Mouse (Mus musculus): Measurements from ENCODE around the gene Zfp14. TPM values are rescaled to one million over a fixed set of nuclear protein-coding genes. Genes with fewer than 3 reads are reported as not detected.

Gene Zfp14
- polyA plus RNA-seq, 1 experiment, result 1.1 TPM

DNA sequence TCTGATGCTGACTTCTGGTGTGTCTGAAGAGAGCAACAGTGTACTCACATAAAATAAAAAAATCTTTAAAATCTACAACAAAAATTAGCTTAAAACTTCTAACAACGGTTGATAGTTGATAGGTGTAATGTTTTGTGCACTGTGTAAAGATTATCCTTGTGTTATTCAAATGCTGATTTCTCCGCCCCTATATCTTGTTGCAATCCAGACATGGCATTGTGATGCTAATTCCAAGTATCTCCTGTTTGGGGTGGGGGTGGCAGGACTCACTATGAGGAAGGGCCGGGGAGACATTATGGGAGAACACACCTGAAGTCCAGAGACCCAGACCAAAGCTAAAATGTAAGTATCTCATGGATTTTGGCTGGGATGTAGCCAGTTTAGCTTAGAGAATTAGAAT is 19.8 kb downstream of the Zfp14 start:
- DNase-seq (ENCODE audit: low read depth, low spot score), result no peak
- 91% methylated on average over 3 of the region's 3 CpGs for WGBS

DNA sequence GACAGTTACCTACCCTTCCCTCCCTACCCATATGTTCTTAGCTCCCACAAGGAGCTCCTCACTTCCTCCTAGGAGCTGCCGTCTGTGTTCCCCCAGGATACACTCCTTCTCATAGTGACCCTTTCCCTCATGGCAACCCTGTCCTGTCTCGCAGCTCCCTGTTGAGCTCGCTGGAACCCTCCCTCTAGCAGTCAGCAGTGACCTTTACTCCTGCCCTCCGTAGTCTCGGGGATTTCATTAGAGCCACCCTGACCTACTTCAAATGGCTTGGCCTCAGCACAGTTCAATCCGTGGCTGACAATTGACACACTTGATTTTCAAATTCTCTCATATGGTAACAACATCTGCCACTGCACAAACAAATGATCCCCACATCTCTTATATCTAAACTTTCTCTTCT is 20.5 kb downstream of the Zfp14 start:
- DNase-seq (ENCODE audit: low read depth, low spot score), result no peak
- 11% methylated on average over 6 of the region's 6 CpGs for WGBS

DNA sequence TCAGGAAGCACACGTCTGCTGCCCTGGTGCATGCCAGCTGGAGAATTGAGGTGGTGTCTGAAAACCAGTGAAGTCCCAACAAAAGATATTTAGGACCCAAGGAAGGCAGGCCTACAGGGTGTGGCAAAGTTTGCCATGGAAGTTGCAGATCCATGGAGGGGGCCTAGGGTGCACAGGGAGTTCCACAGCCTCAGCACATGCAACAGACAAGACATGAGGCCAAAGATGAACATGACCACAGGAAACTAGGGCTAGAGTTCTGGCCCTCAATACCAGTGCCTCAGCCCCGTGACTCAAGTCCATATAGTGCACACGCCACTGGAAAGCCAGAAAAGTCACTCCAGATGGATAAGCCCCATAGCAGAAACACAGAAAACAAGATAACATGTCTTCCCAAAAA is 22.6 kb downstream of the Zfp14 start:
- no peak for DNase-seq (ENCODE audit: low read depth, low spot score)
- 89% methylated on average over 3 of the region's 3 CpGs for WGBS

DNA sequence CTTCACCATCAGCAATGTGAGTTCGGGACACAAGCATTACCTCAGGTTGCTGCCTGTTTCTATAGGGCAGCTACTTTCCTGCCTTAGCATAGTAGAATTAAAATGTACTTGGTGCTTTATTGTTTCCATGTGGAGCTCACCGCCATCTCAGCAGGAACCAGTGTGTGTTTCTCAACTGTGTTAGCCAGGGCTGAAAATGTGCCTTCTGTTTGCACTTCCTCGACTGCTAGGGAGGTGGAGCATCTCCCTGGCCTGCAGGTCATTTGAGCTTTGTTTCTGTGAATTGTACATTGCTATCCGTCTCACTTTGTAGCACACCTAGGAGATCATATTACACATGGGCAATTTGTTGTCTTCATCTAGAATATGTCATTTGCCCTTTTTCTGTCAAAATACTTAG is 23.8 kb downstream of the Zfp14 start:
- DNase-seq (ENCODE audit: low read depth, low spot score), result no peak

DNA sequence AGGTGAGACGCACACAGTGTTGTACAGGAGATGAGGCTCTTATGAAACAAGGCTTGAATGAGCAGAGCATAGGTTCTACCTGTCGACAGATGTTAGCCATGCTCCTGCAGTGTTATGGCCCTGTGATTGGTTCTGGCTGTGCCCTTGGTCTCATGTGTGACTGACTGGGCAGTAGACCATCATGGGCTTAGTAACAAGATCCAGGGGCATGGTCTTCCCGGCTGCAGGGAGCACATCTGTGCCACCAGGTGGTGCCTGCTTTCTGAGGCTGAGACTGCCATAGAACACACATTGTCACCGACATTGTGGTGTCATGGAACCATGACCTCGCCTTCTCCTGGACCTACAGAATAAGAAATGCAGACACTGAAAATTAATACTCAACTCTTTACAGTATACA is 25.8 kb downstream of the Zfp14 start:
- 74% methylated on average over 5 of the region's 5 CpGs for WGBS
- no peak for DNase-seq (ENCODE audit: low read depth, low spot score)

More for the DNA sequence above, 23.8 kb downstream of the Zfp14 start:
- WGBS, result 68% methylated on average over 4 of the region's 4 CpGs

DNA sequence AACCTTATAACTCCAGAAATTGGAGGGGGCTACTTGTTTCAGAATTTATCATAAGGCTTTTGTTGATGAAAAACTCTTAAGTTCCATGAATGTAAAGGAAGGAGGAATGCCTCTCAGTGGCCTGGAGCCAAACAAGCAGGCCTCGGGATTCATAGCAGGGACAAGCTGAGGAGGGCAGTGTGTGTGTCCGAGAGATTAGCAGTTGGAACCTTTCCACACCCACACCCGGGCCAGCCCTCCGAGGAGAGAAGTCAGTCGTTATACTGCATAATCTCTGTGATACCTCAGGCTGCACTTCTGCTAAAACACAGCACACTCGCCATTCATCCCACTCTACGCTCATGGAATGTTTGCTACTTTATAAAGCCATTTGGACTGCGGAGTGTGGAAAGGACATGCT is 27.4 kb downstream of the Zfp14 start:
- WGBS, result 68% methylated on average over 8 of the region's 8 CpGs

DNA sequence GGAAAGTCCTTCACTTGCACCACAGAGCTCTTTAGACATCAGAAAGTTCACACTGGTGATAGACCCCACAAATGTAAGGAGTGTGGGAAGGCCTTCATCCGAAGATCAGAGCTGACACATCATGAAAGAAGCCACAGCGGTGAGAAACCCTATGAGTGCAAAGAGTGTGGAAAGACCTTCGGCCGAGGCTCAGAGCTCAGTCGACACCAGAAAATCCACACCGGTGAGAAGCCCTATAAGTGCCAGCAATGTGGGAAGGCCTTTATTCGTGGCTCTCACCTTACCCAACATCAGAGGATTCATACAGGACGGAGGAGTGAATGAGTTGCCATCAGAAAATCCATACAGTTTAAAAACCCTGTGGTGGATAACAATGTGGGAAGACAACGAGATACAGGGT is 27.9 kb downstream of the Zfp14 start:
- WGBS, result 94% methylated on average over 9 of the region's 9 CpGs
- DNase-seq (ENCODE audit: low read depth, low spot score), result no peak

More for the DNA sequence above, 27.4 kb downstream of the Zfp14 start:
- no peak for DNase-seq (ENCODE audit: low read depth, low spot score)

DNA sequence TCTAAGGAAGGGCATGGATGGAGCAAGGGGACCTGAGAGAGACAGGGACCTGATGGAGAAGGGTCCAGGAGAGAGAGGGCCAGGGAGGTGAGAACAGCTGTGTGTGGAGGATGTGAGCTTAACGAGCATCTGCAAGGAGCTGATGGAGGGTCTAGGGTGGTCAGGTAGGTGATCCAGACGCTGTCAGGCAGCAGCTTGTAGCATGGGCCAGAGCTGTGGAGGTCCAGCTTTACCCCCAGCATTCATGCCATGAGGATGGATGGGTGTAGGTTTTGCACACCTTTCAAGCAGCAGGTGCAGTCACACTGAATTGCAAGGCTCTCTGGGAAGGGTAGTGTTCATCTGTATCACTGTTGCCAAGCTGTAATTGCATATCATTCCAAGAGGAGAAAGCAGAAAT is 31.6 kb downstream of the Zfp14 start:
- no peak for DNase-seq (ENCODE audit: low read depth, low spot score)
- WGBS, result 92% methylated on average over 2 of the region's 2 CpGs

DNA sequence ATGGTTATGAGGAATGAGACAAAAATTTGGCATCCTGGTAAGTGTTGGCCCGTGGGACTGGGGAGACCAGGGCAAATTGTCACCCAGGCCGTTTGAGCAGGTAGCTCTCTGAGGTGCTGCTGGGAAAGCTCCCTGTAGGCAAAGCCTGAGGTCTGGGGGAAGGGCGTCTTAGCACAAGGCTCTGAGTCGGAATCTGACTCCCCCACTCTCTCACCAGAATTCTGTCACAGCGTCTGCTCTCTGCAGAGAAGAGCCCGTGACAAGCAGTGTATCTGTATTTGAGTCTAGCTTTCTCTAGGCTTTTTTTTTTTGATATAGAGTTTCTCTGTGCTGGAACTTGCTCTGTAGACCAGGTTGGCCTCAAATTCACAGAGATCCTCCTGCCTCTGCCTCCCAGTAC is 34.0 kb downstream of the Zfp14 start:
- no peak for DNase-seq (ENCODE audit: low read depth, low spot score)
- 95% methylated on average over 6 of the region's 6 CpGs for WGBS

DNA sequence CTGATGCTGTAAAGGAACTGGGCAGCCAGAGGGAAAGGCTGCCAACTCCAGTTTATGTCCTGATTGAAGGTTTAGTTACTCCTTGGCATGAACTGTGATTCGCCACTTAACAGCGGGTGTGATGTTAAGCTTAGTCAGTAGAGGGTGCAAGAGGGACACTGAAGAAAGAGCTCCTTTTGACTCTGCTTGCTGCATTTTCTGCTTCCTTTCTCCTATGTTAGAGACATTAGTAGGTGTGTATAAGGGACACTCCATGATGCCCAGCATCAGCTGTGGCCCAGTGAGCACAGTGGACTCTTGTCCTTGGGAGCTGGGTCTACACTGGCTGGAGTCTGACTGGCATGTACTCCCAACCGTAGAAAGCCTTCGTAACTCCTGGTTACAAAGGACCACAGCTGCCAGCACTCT is 38.2 kb downstream of the Zfp14 start:
- WGBS, result 53% methylated on average over 4 of the region's 4 CpGs
- DNase-seq (ENCODE audit: low read depth, low spot score), result peak; percentile 47

DNA sequence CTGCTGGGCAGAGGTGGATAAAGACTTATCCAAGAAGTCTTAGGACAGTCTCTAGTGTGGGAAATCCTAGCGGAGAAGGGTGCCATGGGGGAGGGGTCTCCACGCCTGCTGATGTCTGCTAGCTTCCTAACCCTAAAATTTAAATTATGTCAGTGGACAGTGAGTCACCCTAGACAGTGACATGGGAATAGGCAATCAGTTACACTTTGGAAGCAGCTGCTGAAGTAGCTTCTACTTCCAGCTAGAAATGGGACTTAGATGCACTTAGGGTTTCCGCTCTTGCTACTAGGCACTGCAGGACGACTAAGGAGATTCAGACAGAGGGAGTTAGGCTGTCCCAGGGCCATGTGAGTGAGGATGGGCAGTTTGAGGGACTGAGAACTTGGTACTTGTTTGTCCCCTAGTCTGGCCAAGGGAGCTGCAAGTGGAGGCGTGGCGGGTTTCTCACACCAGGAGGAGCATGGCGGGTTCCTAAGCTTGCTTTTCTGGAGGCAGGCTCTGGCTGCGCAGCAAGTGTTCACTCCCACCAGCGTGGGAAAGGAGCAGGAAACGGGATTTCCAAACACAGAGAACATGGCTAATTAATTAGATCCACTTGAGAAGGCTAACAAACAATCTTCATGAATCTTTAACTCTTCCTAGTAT is 40.5 kb downstream of the Zfp14 start:
- WGBS, result 82% methylated on average over 10 of the region's 10 CpGs
- DNase-seq (ENCODE audit: low read depth, low spot score), result no peak

DNA sequence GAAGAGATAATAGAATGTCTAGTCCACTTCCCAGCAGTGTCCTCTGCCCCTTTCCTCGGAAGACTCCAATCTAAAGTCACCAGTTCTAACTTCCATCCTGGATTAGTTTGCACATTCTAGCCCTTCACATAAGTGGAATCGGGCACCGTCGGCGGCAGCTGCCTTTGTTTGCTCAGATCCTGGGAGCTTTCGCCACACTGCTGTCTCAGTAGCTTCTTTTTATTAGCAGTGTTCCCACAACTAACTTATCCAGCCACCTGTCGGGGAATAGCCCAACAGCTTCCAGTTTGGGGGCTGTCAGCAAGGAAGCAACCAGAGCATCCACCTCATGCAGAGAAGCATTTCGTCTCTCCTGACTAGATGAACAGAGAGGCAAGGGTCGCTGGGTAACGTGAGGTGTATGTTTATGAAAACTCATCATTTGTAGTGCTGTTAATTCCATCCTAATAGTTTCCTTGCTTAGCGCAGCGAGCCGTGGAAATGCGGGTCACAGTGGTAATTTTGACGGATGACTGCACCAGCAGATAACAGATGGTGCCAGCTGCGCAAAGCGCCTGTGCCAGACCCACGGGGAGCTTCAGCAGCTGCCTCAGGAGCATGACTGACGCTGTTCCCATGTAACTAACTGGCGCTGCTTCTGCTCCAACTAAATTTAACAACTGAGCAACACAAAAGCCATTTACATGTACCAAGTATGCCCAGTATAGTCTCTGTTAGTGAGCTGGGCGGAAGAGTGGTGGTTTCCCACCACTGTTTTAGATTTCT is 41.7 kb downstream of the Zfp14 start:
- no peak for DNase-seq (ENCODE audit: low read depth, low spot score)

DNA sequence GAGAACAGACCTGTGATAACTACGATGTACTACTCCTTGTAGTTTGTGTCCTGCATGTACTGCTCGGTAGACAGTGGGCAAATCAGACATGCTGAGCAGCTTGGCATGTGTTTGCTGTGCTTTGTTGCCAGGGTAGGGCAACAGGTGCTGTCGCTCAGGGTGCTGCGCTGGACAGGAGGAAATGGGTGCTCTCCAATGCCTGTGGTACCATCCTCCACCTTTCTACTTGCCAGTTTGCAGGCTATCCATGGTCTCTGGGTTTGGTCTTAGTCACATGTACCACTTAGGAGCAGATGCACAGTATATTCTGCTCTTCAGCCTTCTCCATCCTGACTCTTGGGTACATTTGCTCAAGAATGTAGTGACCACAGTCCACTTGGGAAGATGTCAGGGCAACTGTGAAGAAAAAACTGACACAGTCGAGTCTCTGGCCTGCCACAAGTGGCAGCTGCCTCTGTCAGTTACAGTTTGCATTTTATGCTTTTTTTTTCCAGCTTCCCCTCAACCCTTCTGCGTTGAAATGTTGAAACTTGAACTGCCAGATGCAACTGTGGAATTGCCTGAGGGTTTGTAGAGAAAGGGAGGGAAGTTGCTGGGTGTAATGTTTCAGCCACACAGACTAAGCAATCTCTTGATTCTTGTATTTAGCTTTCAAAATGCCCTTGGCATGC is 43.0 kb downstream of the Zfp14 start:
- no peak for DNase-seq (ENCODE audit: low read depth, low spot score)
- WGBS, result 75% methylated on average over 6 of the region's 6 CpGs

More for the DNA sequence above, 41.7 kb downstream of the Zfp14 start:
- 62% methylated on average over 21 of the region's 21 CpGs for WGBS

DNA sequence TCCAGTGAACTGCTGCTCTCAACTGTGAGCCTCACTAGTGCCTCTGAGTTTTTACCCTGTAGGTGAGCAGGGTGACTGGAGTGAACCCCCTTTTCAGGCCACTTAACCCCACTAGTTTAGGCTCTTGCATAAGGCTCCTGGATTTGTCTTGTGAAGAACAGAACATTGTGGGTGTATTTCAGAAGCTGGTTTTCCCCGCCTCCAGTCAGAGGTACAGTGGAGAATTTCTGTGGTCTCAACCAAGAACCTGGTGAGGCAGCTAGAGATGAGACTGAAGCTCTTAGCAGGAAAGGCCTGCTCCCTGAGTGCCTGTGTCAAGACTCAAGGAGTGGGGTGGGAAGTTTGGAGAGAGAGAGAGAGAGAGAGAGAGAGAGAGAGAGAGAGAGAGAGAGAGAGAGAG is 43.6 kb downstream of the Zfp14 start:
- 89% methylated on average over 1 of the region's 1 CpGs for WGBS

DNA sequence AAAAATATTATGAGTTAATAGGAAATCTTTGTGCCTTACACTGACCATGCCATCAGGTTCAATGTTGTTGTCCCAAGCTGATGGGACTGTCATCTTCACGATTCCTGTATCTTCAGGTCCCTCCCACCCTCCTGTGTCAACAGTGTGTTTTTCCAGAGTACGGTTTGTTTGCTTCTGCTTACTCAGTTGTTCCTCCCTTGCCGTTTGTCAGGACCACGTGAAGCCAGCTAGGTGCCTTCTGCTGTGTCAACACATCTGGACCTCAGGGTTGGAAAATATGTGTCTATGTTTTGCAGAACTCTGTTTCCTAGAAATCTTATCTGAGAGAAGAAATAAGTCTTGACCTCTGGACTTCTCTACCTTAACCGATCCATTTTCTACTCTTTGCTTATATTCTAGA is 50.6 kb downstream of the Zfp14 start:
- 33% methylated on average over 5 of the region's 5 CpGs for WGBS
- no peak for DNase-seq (ENCODE audit: low read depth, low spot score)

More for the DNA sequence above, 43.6 kb downstream of the Zfp14 start:
- DNase-seq (ENCODE audit: low read depth, low spot score), result no peak

DNA sequence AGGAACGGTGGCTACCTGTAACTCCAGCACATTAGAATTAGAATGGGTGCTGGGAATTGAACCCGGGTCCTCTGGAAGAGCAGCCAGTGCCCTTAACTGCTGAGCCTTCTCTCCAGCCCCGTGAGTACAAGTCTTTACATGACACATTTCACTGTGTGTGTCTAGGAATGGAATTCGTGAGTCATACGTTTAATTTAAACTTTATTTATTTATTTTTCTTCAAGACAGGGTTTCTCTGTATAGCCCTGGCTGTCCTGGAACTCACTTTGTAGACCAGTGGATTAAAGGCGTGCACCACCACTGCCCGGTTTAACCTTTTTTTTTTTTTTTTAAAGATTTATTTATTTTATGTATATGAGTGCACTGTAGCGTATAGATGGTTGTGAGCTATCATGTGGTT is 56.0 kb downstream of the Zfp14 start:
- 79% methylated on average over 8 of the region's 8 CpGs for WGBS
- DNase-seq (ENCODE audit: low read depth, low spot score), result no peak

DNA sequence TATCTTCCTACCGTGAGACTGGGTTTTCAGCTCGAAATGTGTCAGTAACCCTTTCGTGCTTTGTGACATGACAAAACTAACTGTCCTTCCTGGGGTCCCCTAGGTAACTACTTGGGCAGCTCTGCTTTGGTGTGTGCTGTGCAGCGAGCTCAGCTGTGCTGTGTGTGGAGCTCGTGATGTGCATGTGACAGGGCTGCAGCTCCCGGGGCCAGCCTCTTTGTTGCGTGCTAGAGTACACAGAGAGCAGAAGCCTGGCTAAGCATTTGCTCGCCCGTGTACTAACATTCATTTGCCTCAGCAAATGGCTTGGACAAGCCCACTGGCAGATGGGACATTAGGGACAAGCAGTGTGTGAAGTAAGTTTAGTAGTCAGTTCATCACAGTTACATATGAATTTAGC is 57.8 kb downstream of the Zfp14 start:
- WGBS, result 96% methylated on average over 9 of the region's 9 CpGs
- DNase-seq (ENCODE audit: low read depth, low spot score), result no peak

DNA sequence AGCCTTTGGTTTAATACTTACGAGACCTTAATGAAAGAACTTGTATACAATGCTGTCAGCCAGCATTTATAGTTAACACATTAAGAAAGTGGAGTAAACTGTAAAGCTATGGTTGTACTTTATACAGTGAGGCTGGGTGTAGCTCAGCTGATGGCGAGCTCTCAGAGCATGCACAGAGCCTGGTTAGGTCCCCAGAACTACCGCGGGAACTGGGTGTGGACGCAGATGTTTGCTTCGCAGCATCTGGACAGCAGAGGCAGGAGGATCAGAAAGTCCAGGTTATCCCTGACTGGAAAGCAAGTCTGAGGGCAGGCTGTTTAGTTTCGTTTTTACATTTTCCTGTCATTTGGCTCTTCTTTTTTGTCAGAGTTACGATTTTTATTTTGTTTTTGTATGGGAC is 58.5 kb downstream of the Zfp14 start:
- DNase-seq (ENCODE audit: low read depth, low spot score), result no peak
- 86% methylated on average over 8 of the region's 8 CpGs for WGBS

DNA sequence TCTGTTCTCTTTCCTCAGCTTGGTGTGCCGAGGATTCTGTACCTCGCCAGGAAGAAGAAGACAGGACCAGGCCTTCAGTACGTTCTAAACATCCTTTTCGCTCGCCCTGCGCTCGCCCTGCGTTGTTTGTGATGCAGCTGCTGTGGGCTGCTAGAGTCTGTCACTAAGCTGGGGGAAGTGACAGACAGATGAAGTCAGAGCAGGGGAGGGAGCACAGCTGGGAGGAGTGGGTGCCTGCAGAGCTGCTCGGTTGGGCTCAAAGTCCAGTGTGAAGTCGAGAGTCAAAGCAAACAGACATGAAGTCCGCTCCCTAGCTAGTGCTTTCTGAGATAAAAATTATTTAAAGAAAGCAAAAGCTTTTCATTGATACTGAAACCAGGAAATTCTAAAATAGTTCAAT is 62.1 kb downstream of the Zfp14 start:
- peak; percentile 32 for DNase-seq (ENCODE audit: low read depth, low spot score)
- WGBS, result 33% methylated on average over 11 of the region's 11 CpGs

DNA sequence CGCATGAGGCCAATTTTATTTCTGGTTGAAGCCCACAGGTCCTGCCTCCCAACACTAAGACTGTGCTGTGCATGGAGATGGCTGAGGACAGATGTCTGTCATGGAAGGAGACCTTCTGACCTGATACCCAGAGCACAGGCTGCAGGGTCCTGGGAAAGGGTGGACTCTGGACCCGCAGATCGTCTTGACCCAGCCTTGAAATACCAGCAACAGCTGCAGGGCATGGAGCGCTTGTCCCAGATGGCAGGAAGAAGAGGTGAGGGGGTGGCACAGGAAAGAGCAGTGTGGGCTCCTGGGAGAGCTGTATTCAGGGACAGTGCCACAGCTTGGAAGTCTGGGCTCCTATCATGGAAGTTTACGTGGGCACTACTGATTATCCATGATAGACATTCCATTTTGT is 63.6 kb downstream of the Zfp14 start:
- WGBS, result 79% methylated on average over 5 of the region's 5 CpGs
- no peak for DNase-seq (ENCODE audit: low read depth, low spot score)

Measured in large intestine, adult 2 months (tissue).